Mouse (Mus musculus): ENCODE results near the gene Gm39566. TPM values are rescaled to one million over a fixed set of nuclear protein-coding genes. Genes with fewer than 3 reads are reported as not detected.

The Gm39566 gene
- polyA plus RNA-seq, 2 experiments: not detected

DNA sequence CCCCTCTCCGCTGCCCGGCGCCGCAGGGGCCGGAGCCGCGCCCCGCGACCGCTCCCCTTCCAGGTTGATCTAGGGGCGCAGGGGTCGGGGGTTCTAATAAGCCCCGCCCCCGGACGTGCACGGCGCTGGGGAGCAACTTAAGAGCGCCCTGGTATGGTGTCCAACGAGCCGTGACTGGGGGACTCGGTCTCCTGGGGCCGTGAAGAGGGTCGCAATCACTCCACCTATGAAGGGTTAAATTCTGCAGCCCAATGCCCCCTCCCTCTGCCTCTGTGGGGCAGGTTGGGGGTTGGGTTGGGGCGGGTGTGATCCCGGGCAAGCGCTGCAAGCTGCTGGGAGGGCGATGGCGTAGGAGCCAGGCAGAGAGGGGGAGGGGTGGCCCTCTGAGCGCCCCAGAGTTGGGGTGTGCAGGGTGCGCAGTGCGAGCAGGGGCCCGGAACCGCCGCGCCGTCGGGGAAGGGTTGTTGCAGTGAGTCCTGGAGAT is 48.9 kb downstream of the Gm39566 start:
- Histone ChIP-seq H3K4me2 (replicated peaks; ENCODE audit: low read depth, low read length, severe bottlenecking) (peak overlapping the region; percentile 81), H3K4me3 (replicated peaks; ENCODE audit: low read length) (peak overlapping the region; percentile 92), H3K27ac (replicated peaks; ENCODE audit: low read depth, low read length) (peak overlapping the region; percentile 93), H3K36me3 (ENCODE audit: control insufficient read depth, insufficient read depth, low read length) (0 out of 2 replicates have a peak, but pooled peaks cover 4% of the 10 kb centered on the region), H3K27me3 (ENCODE audit: control insufficient read depth, insufficient read depth, low read length) (no peaks in the 10 kb centered on the region), H3K9ac (ENCODE audit: low read depth, low read length, severe bottlenecking) (peak overlapping the region; percentile 94), H3K4me1 (ENCODE audit: control insufficient read depth, insufficient read depth, low read length) (peaks cover 24% of the 10 kb centered on the region), H3K9me3 (ENCODE audit: control insufficient read depth, low read length) (no peaks in the 10 kb centered on the region)
- 0 out of 2 replicates have a peak, but pooled peaks have one; percentile 10 for TF ChIP-seq POLR2A (IDR thresholded peaks at IDR 0.05; ENCODE audit: borderline replicate concordance, extremely low read depth, insufficient read depth, insufficient read length)
- 2% methylated on average over 26 of the region's 37 CpGs for WGBS
- peak; percentile 55; the same call in 1 of the 2 replicates for ATAC-seq (ENCODE audit: low FRiP score, low read depth)
- peak; percentile 62 for DNase-seq (ENCODE audit: low spot score)

DNA sequence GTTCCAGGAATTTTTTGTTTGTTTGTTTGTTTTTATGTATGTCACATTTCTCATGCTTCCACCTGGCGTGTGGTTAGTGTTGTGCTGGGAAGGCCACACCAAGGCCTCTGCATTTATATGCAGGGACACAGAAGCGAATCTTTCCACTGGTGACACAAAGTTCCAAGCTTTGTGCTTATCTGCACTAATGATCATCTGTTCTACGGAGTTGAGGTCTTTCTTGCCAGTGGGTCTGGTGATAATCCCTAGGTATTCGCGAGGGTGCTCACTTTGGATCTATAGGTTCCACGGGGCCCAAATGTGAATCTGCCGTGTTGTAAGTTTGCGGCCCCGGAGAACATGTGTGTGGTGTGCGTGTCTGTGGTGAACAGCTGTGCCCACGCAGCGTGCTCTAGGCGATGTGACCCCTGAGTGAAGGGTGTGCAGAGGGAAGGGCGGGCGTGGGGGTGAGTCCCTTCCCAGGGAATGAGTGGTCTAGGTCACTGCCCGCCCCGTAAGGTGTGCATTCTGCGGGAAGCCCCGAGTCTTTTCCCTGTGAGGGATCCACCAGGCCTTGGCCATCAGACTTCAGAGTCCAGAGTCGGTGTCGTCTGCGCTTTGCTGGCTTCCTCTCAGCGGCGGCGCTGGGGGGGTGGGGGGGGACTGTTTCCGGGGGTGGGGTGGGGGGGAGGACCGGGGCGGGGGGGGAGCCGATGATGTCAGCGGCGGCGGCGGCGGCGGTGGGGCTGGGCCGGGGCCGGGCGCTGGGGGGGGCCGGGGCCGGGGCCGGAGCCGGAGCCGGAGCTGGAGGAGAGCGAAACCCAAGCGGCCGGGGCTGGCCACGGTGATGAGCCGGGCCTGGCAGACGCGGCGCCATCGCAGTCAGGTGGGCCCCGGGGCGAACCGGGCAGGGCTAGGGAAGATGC is 49.6 kb downstream of the Gm39566 start, which contains the start of gene Zbtb4:
Gene Zbtb4 (plus strand): TSS at position 692 of the 905 bp plus-strand sequence.
- ATAC-seq (ENCODE audit: low FRiP score, low read depth): peak; percentile 66
- H3K9ac ChIP-seq (ENCODE audit: low read depth, low read length, severe bottlenecking): peak within 1 kb of the TSS; percentile 94
- no peaks in the 10 kb centered on the region for H3K9me3 ChIP-seq (ENCODE audit: control insufficient read depth, low read length)
- H3K4me3 ChIP-seq (replicated peaks; ENCODE audit: low read length): peak within 1 kb of the TSS; percentile 92
- peaks cover 26% of the 10 kb centered on the region for H3K4me1 ChIP-seq (ENCODE audit: control insufficient read depth, insufficient read depth, low read length)
- no peak for TF ChIP-seq POLR2A (IDR thresholded peaks at IDR 0.05; ENCODE audit: borderline replicate concordance, extremely low read depth, insufficient read depth, insufficient read length)
- H3K36me3 ChIP-seq (ENCODE audit: control insufficient read depth, insufficient read depth, low read length): 0 out of 2 replicates have a peak, but pooled peaks cover 4% of the 10 kb centered on the region
- H3K27ac ChIP-seq (replicated peaks; ENCODE audit: low read depth, low read length): peak within 1 kb of the TSS; percentile 93
- 31% methylated on average over 17 of the region's 55 CpGs for WGBS
- no peak for DNase-seq (ENCODE audit: low spot score)
- peak within 1 kb of the TSS; percentile 81 for H3K4me2 ChIP-seq (replicated peaks; ENCODE audit: low read depth, low read length, severe bottlenecking)
- no peaks in the 10 kb centered on the region for H3K27me3 ChIP-seq (ENCODE audit: control insufficient read depth, insufficient read depth, low read length)

DNA sequence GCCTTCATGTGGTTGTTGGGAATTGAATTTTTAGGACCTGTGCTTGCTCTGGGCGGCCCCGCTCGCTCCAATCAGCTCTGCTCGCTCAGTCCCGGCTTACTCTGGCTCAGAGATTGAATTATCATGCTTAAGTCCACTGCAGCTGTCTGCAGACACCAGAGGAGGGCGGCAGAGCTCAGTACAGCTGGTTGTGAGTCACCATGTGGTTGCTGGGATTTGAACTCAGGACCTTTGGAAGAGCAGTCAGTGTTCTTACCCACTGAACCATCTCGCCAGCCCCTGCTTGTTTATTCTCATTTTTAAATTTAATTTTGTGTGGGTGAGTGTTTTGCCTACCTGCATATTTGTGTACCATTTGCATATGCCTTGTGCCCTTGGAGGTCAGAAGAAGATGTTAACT is 51.5 kb downstream of the Gm39566 start:
- Histone ChIP-seq H3K27ac (replicated peaks; ENCODE audit: low read depth, low read length) (no peak overlapping the region), H3K4me3 (replicated peaks; ENCODE audit: low read length) (no peak overlapping the region), H3K9ac (ENCODE audit: low read depth, low read length, severe bottlenecking) (no peak overlapping the region), H3K36me3 (ENCODE audit: control insufficient read depth, insufficient read depth, low read length) (no peaks in the 10 kb centered on the region), H3K4me2 (replicated peaks; ENCODE audit: low read depth, low read length, severe bottlenecking) (no peak overlapping the region), H3K4me1 (ENCODE audit: control insufficient read depth, insufficient read depth, low read length) (peaks cover 35% of the 10 kb centered on the region), H3K27me3 (ENCODE audit: control insufficient read depth, insufficient read depth, low read length) (no peaks in the 10 kb centered on the region), H3K9me3 (ENCODE audit: control insufficient read depth, low read length) (no peaks in the 10 kb centered on the region)
- no peak for DNase-seq (ENCODE audit: low spot score)
- no peak for ATAC-seq (ENCODE audit: low FRiP score, low read depth)
- TF ChIP-seq POLR2A (IDR thresholded peaks at IDR 0.05; ENCODE audit: borderline replicate concordance, extremely low read depth, insufficient read depth, insufficient read length): no peak
- 73% methylated on average over 7 of the region's 7 CpGs for WGBS

DNA sequence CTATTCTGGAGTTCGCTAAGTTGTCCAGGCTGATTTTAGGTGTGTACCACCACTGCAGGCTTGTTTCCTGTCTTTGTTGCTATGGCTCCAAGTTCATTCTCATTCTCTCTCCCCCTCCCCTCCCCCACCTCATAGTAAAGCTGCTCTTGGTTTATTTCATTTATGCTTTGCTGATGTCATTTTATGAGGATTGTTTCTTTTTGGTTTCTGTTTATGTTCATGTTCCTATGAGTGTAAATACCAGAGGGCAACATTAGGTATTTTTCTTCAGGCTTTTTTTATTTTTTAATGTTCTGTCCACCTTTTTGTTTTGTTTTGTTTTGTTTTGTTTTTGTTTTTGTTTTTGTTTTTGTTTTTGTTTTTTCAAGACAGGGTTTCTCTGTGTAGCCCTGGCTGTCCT is 53.2 kb downstream of the Gm39566 start, which contains the start of gene Slc35g3:
Gene Slc35g3 (minus strand): TSS at position 101 of the 400 bp plus-strand sequence.
- ATAC-seq (ENCODE audit: low FRiP score, low read depth) (no peak), DNase-seq (ENCODE audit: low spot score) (no peak)
- no peak within 1 kb of the TSS for H3K4me3 ChIP-seq (replicated peaks; ENCODE audit: low read length)

More for the DNA sequence above, 53.2 kb downstream of the Gm39566 start, which contains the start of gene Slc35g3:
- no peak within 1 kb of the TSS for H3K27ac ChIP-seq (replicated peaks; ENCODE audit: low read depth, low read length)
- no peak within 1 kb of the TSS for H3K9ac ChIP-seq (ENCODE audit: low read depth, low read length, severe bottlenecking)
- no peaks in the 10 kb centered on the region for H3K9me3 ChIP-seq (ENCODE audit: control insufficient read depth, low read length)
- TF ChIP-seq POLR2A (IDR thresholded peaks at IDR 0.05; ENCODE audit: borderline replicate concordance, extremely low read depth, insufficient read depth, insufficient read length): no peak
- no peak within 1 kb of the TSS for H3K4me2 ChIP-seq (replicated peaks; ENCODE audit: low read depth, low read length, severe bottlenecking)
- WGBS: 71% methylated on average over 1 of the region's 1 CpGs
- no peaks in the 10 kb centered on the region for H3K36me3 ChIP-seq (ENCODE audit: control insufficient read depth, insufficient read depth, low read length)
- H3K4me1 ChIP-seq (ENCODE audit: control insufficient read depth, insufficient read depth, low read length): peaks cover 29% of the 10 kb centered on the region
- H3K27me3 ChIP-seq (ENCODE audit: control insufficient read depth, insufficient read depth, low read length): no peaks in the 10 kb centered on the region

Other genes with a start within 250 kb of the Gm39566 start
Only the 30 nearest of the 44 such genes appear.
- 1.5 and 2.1 TPM in 2 replicates for gene Sox15, start 160.0 kb downstream of the Gm39566 start, polyA plus RNA-seq (2012; rRNA removed)
- 1.0 and 3.0 TPM in 2 replicates for gene Sox15, start 160.0 kb downstream of the Gm39566 start, polyA plus RNA-seq (2014; fragmentation: Nextera tagmentation; extraction: Ambion mirVana)
- gene Mpdu1, start 152.7 kb downstream of the Gm39566 start, polyA plus RNA-seq (2012; rRNA removed): 117 and 155 TPM in 2 replicates
- 28.9 and 30.8 TPM in 2 replicates for gene Mpdu1, start 152.7 kb downstream of the Gm39566 start, polyA plus RNA-seq (2014; fragmentation: Nextera tagmentation; extraction: Ambion mirVana)
- gene Cd68, start 149.1 kb downstream of the Gm39566 start, polyA plus RNA-seq (2012; rRNA removed): 16.6 and 24.3 TPM in 2 replicates
- 20.5 and 24.7 TPM in 2 replicates for gene Cd68, start 149.1 kb downstream of the Gm39566 start, polyA plus RNA-seq (2014; fragmentation: Nextera tagmentation; extraction: Ambion mirVana)
- gene Eif4a1, start 142.9 kb downstream of the Gm39566 start, polyA plus RNA-seq (2012; rRNA removed): 887 and 919 TPM in 2 replicates
- gene Eif4a1, start 142.9 kb downstream of the Gm39566 start, polyA plus RNA-seq (2014; fragmentation: Nextera tagmentation; extraction: Ambion mirVana): 547 and 561 TPM in 2 replicates
- gene Senp3, start 133.2 kb downstream of the Gm39566 start, polyA plus RNA-seq (2012; rRNA removed): 172 and 297 TPM in 2 replicates
- 95.4 and 99.0 TPM in 2 replicates for gene Senp3, start 133.2 kb downstream of the Gm39566 start, polyA plus RNA-seq (2014; fragmentation: Nextera tagmentation; extraction: Ambion mirVana)
- 4.4 and 5.2 TPM in 2 replicates for gene Tnfsf13, start 129.5 kb downstream of the Gm39566 start, polyA plus RNA-seq (2012; rRNA removed)
- gene Tnfsf13, start 129.5 kb downstream of the Gm39566 start, polyA plus RNA-seq (2014; fragmentation: Nextera tagmentation; extraction: Ambion mirVana): 0.77 and 0.98 TPM in 2 replicates
- gene Tnfsf12, start 119.4 kb downstream of the Gm39566 start, polyA plus RNA-seq (2012; rRNA removed): 22.9 and 31.6 TPM in 2 replicates
- 13.7 and 15.2 TPM in 2 replicates for gene Tnfsf12, start 119.4 kb downstream of the Gm39566 start, polyA plus RNA-seq (2014; fragmentation: Nextera tagmentation; extraction: Ambion mirVana)
- gene Tnfsfm13, start 119.2 kb downstream of the Gm39566 start, polyA plus RNA-seq (2012; rRNA removed): 3.8 and 6.9 TPM in 2 replicates
- gene Tnfsfm13, start 119.2 kb downstream of the Gm39566 start, polyA plus RNA-seq (2014; fragmentation: Nextera tagmentation; extraction: Ambion mirVana): 5.9 and 6.6 TPM in 2 replicates
- gene Polr2a, start 56.7 kb downstream of the Gm39566 start, polyA plus RNA-seq (2012; rRNA removed): 76.6 and 100 TPM in 2 replicates
- 40.7 and 45.3 TPM in 2 replicates for gene Polr2a, start 56.7 kb downstream of the Gm39566 start, polyA plus RNA-seq (2014; fragmentation: Nextera tagmentation; extraction: Ambion mirVana)
- gene Slc35g3, start 53.3 kb downstream of the Gm39566 start, polyA plus RNA-seq (2012; rRNA removed): 0.14 and 0.23 TPM in 2 replicates
- 0.21 TPM in 1 of 2 replicates, not detected in the other for gene Slc35g3, start 53.3 kb downstream of the Gm39566 start, polyA plus RNA-seq (2014; fragmentation: Nextera tagmentation; extraction: Ambion mirVana)
- gene Zbtb4, start 49.4 kb downstream of the Gm39566 start, polyA plus RNA-seq (2012; rRNA removed): 12.8 and 14.3 TPM in 2 replicates
- gene Zbtb4, start 49.4 kb downstream of the Gm39566 start, polyA plus RNA-seq (2014; fragmentation: Nextera tagmentation; extraction: Ambion mirVana): 4.1 and 5.0 TPM in 2 replicates
- gene Chrnb1, start 19.4 kb downstream of the Gm39566 start, polyA plus RNA-seq (2012; rRNA removed): 69.4 and 81.0 TPM in 2 replicates
- 14.1 and 19.0 TPM in 2 replicates for gene Chrnb1, start 19.4 kb downstream of the Gm39566 start, polyA plus RNA-seq (2014; fragmentation: Nextera tagmentation; extraction: Ambion mirVana)
- 17.2 and 17.5 TPM in 2 replicates for gene Fgf11, start 13.4 kb downstream of the Gm39566 start, polyA plus RNA-seq (2012; rRNA removed)
- gene Fgf11, start 13.4 kb downstream of the Gm39566 start, polyA plus RNA-seq (2014; fragmentation: Nextera tagmentation; extraction: Ambion mirVana): 2.2 and 3.4 TPM in 2 replicates
- 1.8 TPM in 2 replicates for gene Tmem102, start 9.7 kb downstream of the Gm39566 start, polyA plus RNA-seq (2012; rRNA removed)
- 5.4 and 5.9 TPM in 2 replicates for gene Tmem102, start 9.7 kb downstream of the Gm39566 start, polyA plus RNA-seq (2014; fragmentation: Nextera tagmentation; extraction: Ambion mirVana)
- not detected in 2 replicates for gene Spem2, start 3.2 kb upstream of the Gm39566 start, polyA plus RNA-seq (2012; rRNA removed)
- not detected in 2 replicates for gene Spem2, start 3.2 kb upstream of the Gm39566 start, polyA plus RNA-seq (2014; fragmentation: Nextera tagmentation; extraction: Ambion mirVana)
- gene Spem1, start 6.9 kb upstream of the Gm39566 start, polyA plus RNA-seq (2012; rRNA removed): 0.65 and 0.79 TPM in 2 replicates
- 0.18 TPM in 1 of 2 replicates, not detected in the other for gene Spem1, start 6.9 kb upstream of the Gm39566 start, polyA plus RNA-seq (2014; fragmentation: Nextera tagmentation; extraction: Ambion mirVana)
- gene Nlgn2, start 22.5 kb upstream of the Gm39566 start, polyA plus RNA-seq (2012; rRNA removed): 96.0 and 123 TPM in 2 replicates
- 11.1 and 13.4 TPM in 2 replicates for gene Nlgn2, start 22.5 kb upstream of the Gm39566 start, polyA plus RNA-seq (2014; fragmentation: Nextera tagmentation; extraction: Ambion mirVana)
- 240 and 292 TPM in 2 replicates for gene Tmem256, start 23.2 kb upstream of the Gm39566 start, polyA plus RNA-seq (2012; rRNA removed)
- gene Tmem256, start 23.2 kb upstream of the Gm39566 start, polyA plus RNA-seq (2014; fragmentation: Nextera tagmentation; extraction: Ambion mirVana): 368 and 382 TPM in 2 replicates
- gene Plscr3, start 31.1 kb upstream of the Gm39566 start, polyA plus RNA-seq (2012; rRNA removed): 190 and 214 TPM in 2 replicates
- gene Plscr3, start 31.1 kb upstream of the Gm39566 start, polyA plus RNA-seq (2014; fragmentation: Nextera tagmentation; extraction: Ambion mirVana): 137 and 140 TPM in 2 replicates
- gene Tnk1, start 43.4 kb upstream of the Gm39566 start, polyA plus RNA-seq (2012; rRNA removed): 2.8 TPM in 2 replicates
- 3.2 and 3.3 TPM in 2 replicates for gene Tnk1, start 43.4 kb upstream of the Gm39566 start, polyA plus RNA-seq (2014; fragmentation: Nextera tagmentation; extraction: Ambion mirVana)
- gene Tmem95, start 62.7 kb upstream of the Gm39566 start, polyA plus RNA-seq (2012; rRNA removed): not detected in 2 replicates
- not detected in 2 replicates for gene Tmem95, start 62.7 kb upstream of the Gm39566 start, polyA plus RNA-seq (2014; fragmentation: Nextera tagmentation; extraction: Ambion mirVana)
- 5.1 and 5.3 TPM in 2 replicates for gene Kctd11, start 66.1 kb upstream of the Gm39566 start, polyA plus RNA-seq (2012; rRNA removed)
- 6.0 and 6.5 TPM in 2 replicates for gene Kctd11, start 66.1 kb upstream of the Gm39566 start, polyA plus RNA-seq (2014; fragmentation: Nextera tagmentation; extraction: Ambion mirVana)
- 2.1 and 2.2 TPM in 2 replicates for gene Acap1, start 80.2 kb upstream of the Gm39566 start, polyA plus RNA-seq (2012; rRNA removed)
- gene Acap1, start 80.2 kb upstream of the Gm39566 start, polyA plus RNA-seq (2014; fragmentation: Nextera tagmentation; extraction: Ambion mirVana): 2.1 TPM in 2 replicates
- 8.6 and 8.9 TPM in 2 replicates for gene 2810408A11Rik, start 85.7 kb upstream of the Gm39566 start, polyA plus RNA-seq (2012; rRNA removed)
- 8.9 and 12.3 TPM in 2 replicates for gene 2810408A11Rik, start 85.7 kb upstream of the Gm39566 start, polyA plus RNA-seq (2014; fragmentation: Nextera tagmentation; extraction: Ambion mirVana)
- 74.3 and 74.6 TPM in 2 replicates for gene Neurl4, start 85.8 kb upstream of the Gm39566 start, polyA plus RNA-seq (2012; rRNA removed)
- 11.4 and 15.0 TPM in 2 replicates for gene Neurl4, start 85.8 kb upstream of the Gm39566 start, polyA plus RNA-seq (2014; fragmentation: Nextera tagmentation; extraction: Ambion mirVana)
- 94.0 and 110 TPM in 2 replicates for gene Gps2, start 98.6 kb upstream of the Gm39566 start, polyA plus RNA-seq (2012; rRNA removed)
- gene Gps2, start 98.6 kb upstream of the Gm39566 start, polyA plus RNA-seq (2014; fragmentation: Nextera tagmentation; extraction: Ambion mirVana): 67.3 and 74.4 TPM in 2 replicates
- gene Eif5a, start 106.7 kb upstream of the Gm39566 start, polyA plus RNA-seq (2012; rRNA removed): 1,009 and 1,079 TPM in 2 replicates
- 1,556 and 1,603 TPM in 2 replicates for gene Eif5a, start 106.7 kb upstream of the Gm39566 start, polyA plus RNA-seq (2014; fragmentation: Nextera tagmentation; extraction: Ambion mirVana)
- 70.1 and 92.8 TPM in 2 replicates for gene Ybx2, start 120.5 kb upstream of the Gm39566 start, polyA plus RNA-seq (2012; rRNA removed)
- gene Ybx2, start 120.5 kb upstream of the Gm39566 start, polyA plus RNA-seq (2014; fragmentation: Nextera tagmentation; extraction: Ambion mirVana): 7.2 and 10.2 TPM in 2 replicates
- gene Slc2a4, start 132.9 kb upstream of the Gm39566 start, polyA plus RNA-seq (2012; rRNA removed): 31.0 and 40.4 TPM in 2 replicates
- 19.3 and 20.9 TPM in 2 replicates for gene Slc2a4, start 132.9 kb upstream of the Gm39566 start, polyA plus RNA-seq (2014; fragmentation: Nextera tagmentation; extraction: Ambion mirVana)
- gene Cldn7, start 149.5 kb upstream of the Gm39566 start, polyA plus RNA-seq (2012; rRNA removed): 6.3 and 8.7 TPM in 2 replicates
- gene Cldn7, start 149.5 kb upstream of the Gm39566 start, polyA plus RNA-seq (2014; fragmentation: Nextera tagmentation; extraction: Ambion mirVana): 6.1 and 7.6 TPM in 2 replicates

All from limb, embryonic 14.5 days (tissue).